Mouse (Mus musculus): ENCODE data around the gene Cryzl2.

Cryzl2 gene

DNA sequence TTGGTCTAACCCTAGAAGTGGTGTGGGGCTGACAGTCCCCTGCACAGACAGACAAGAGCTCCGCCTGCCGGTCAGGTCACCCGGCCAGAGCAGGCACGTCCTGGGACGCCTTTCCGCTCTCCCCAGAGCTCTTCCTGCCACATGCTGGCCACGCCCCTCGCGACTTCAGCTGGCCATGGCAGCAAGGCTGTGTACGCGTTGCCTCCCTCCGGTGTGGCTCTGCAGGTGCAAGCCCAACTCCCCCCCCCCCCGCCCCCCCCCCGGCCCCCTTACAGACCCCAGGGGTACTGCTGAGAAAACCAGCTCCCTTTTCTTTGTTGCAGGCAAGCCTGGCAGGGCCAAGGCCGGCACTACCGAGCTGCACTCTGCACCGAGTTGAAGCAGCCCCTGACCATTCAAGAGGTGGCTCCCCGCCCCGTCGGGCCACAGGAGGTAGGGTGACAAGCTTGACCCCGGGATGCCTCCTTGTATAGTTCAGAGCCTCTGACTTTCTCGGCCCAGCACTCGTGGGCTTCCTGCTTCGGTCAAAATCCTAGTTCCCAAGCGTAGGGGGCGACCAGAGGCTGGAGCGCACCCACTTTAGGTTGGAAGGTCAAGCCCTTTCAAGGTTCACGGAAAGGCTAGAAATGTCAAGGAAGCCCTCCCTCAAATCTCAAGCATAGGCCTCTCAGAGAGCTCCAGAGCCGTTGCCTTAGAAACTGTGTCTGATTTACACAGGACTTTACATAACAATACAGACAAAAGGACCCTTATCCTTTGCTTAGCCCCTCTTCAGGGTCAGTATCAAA is at the start of gene Cryzl2:
Gene Cryzl2 (plus strand): TSS at position 157 of the 788 bp plus-strand sequence.
- peak; percentile 68 for DNase-seq (ENCODE audit: low read depth, low spot score)

DNA sequence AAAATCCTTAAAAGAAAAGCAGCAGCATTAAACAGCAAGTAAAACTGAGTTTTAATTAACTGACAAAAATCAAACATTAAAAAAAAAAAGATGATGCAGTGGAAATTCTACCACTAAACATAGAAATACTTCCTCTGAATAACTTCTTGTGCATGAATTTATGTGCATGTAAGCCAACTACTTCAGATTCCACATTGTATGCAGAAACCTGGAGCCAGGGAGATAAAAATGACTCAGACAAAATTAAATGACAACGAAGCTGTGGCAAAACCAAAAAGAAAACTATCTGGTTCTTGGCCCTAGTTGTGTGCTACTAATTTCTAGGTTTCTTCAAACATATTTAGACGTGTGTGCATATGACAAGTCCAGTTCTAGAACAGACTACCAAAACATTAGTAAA is 48.7 kb upstream of the Cryzl2 start:
- no peak for DNase-seq (ENCODE audit: low read depth, low spot score)

DNA sequence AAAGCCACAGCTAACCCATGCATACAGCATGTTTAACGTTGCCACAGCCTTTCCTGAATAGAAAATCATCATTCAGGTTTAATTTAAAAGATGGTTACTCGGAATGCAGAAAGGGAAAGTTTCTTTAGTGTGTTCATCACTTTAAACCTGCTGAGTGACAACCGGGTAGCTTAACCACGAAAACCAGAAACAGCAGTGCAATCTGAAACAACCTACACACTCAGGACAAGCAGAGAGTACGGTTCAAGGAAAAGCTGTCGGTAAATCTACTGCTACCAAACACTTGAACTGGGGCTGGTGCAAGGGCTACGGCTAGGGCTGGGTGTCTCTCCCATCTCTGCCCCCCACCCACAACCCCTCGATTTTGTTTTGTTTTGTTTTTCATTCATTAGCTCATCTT is 47.4 kb upstream of the Cryzl2 start:
- no peak for DNase-seq (ENCODE audit: low read depth, low spot score)

DNA sequence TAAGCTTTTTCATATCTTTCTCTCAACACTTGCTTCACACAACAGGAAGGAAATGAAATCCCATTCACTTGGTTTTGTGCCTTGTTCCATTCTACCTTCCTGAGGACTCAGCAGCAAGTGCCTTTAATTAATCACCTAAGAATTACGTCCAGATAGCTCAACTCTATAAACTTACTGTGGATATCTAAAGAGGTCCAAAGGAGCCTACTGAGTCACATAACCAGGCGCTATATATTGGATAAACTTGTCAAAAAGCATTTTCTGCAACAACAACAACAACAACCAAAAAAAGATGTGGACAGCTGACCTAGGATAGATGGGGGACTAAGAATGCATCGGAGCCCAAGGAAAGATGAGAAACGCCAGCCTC is 47.1 kb upstream of the Cryzl2 start:
- DNase-seq (ENCODE audit: low read depth, low spot score) = no peak

DNA sequence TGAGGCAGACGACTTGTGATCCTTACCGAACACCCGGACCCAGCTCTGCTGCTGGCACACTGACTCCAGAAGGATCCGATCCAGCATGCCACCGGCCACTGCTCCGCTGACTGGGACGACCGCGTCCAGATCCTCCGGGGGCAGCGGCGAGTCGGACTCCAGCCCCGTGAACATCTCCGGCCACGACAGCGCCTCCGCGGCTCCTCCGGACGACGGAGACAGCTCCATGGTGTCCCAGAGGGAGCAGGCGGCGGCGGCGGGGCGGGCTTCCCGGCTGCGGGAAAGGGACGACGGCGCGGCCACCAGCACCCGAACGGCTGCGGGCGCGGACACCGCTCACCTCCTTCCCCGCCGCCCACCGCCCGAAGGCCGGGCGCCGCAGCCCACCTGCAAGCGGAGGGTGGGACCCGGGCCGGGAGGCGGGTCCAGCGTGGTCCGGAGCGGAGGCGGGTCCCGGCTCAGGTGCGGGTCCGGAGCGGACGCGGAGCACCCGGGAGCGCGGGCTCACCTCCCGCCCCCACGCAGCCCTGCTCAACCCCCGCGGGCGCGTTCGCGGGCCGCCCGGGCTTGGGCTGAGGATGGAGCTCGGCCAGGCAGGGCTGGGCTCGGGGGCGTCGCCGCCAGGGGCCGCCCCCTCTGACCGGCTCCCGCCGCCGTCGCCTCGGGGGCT is 46.5 kb upstream of the Cryzl2 start:
- peak; percentile 14 for DNase-seq (ENCODE audit: low read depth, low spot score)

DNA sequence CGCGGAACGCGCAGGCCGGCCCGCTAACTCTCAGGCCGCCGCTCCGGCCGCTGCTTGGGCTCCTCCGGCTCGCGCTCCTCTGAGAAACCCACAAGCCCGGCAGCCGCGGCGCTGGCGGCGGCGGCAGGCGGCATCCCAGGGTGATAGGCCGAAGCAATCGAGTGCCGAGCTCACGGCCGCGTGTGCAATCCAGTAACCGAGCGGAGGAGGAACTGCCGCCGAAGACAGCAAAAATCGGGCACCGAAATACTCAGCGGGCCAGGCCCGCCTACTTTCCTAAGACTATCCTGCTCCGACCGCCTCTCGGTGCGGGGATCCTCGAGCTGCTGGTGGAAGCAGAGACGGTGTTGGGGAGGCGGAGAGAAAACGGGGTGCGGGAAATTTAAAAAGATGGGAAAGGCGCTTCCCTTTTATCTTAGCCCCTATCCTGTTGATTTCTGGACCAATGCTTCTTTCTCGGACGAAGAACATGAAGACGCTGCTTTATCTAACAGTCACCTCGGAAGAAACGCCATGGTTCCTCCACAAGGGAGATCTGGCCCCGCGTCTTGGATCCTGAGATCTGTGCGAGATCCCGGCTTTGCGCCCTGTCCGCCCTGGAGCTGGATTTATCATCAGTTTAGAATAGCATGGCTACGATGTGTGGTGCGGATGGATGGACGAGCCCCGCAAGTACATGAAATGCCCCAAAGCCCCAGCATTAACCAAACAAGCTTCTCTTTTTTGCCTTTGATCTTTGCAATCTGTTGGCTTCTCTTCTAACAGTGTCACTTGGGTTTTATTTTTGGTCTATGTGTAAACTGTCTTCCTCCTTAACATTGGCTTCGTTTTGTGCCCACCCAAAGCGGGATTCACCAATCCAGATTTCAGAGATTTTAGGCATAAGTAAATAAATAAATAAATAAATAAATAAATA is 45.7 kb upstream of the Cryzl2 start, which contains the start of gene Rasal2:
Gene Rasal2 (minus strand): TSS at position 142 of the 916 bp plus-strand sequence.
- DNase-seq (ENCODE audit: low read depth, low spot score) = peak; percentile 98

DNA sequence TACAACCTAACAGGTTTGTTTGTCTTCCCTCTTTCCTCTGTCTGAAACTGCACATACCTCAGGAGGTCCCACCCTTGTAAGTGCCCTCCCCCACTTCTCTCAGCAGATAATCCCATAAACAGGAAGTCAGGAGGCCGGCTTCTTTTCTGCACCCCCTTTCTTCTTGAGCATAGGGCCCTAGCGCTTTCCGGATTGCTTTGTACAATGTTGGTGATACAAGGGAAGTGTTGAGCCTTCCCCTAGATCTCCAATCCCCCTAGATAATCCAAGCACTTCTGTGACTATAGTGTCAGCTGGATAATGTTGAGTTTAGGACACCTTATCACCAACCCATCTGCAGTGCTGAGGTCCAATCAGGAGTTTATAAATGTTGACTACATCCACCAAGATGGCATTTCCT is 42.6 kb upstream of the Cryzl2 start:
- no peak for DNase-seq (ENCODE audit: low read depth, low spot score)

DNA sequence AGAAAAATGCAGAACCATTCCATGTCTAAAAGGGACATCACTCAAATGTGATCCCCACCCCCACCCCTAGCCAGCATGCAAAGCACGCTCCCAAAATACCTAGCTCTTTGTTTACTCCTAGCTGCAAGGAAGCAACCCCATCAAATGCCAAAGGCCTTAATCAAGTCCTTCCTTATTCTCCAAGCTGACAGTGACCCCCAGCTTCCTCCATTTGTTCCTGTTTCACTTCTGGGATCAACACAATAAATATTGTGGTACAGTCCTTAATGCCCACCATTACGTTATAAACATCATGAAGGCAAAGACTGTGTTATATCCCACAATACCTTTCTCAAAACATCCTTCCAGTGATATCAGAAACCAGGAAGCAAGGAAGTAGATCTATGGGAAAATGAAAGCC is 41.7 kb upstream of the Cryzl2 start:
- no peak for DNase-seq (ENCODE audit: low read depth, low spot score)

DNA sequence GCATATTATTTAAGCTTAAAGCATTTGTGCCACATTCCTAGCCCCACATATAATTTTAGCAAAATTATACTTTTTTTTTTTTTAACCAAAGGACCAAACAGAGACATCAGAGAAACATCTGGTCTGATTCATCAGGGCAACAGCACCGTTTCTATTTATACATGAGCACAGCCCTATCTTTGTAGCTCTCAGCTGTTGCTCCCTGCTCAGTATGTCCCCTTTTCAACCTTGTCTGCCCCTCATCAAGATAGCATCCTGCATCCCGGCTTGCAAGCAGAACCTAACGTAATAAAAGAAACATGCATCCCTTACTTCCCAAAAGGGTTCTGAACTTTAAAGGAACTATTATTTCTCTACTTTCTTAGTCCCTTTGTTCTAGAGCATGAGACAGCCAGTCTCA is 41.0 kb upstream of the Cryzl2 start:
- DNase-seq (ENCODE audit: low read depth, low spot score) = no peak

DNA sequence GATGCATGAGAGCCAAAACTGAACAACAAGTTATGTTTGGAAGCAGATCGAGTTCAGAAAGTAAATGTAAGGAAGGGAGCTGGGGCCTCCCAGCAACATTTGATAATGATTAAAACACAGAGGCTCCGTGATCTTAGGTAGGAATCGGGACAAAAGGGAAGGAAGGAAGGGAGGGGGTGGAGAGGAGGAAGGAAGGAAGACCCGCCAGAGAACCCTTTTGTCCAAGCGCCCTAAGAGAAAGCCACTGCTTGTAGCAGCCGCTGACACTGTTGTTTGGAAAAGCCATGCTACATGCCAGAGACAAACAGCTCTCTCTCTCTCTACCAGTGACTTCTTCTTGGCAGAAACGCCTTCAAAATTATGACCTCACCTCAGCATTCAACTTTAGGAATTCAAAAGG is 40.5 kb upstream of the Cryzl2 start:
- DNase-seq (ENCODE audit: low read depth, low spot score) = no peak

DNA sequence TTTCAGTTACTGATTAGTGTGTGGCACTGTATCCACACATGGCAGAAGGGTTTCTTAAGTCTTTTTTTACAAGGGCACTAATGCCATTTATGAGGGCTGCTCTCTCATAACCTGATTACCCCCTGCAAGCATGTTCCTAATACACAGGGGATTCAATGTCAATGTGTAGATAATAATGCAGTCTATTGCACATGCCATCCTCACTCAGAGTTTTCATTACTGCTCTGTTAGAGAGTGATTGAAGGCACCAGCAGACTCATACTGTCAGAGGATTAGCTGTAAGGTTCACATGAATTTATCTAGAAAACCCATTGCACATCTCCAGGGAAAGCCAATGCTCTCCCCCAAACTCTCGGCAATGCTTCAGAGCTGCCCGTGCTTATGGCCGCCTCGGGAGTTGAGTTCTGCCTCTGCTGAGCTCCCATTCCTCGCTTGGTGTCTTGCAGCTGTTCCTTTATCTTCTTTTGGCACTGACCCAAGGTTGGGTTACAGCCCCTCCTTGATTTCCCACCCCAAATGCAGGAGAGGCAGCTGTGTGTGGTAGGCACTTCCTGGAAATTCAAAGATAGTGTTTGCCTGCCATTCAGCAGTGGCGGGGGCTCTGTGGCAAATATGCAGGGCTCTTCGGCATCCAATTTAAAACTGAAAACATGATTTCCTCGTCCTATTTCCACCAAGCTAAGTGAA is 32.5 kb upstream of the Cryzl2 start:
- DNase-seq (ENCODE audit: low read depth, low spot score) = no peak

DNA sequence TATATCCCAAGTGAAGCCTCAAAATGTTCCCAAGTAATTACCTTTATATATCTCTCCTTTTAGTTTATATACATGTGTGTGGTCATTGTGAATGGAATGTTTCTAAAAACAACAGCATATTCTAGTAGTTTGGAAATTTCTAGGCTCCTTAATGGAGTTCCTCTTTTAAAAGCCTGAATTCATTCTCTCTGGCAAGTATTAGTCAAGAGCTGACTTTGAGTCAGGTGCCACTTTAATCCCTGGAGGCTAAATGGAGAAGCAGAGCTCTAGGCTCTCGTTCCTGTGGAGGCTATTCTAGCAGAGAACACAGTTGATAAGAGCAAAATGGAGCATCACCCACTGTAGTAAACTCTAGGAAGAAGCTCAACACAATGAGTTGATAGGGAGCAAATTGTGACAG is 31.4 kb upstream of the Cryzl2 start:
- no peak for DNase-seq (ENCODE audit: low read depth, low spot score)

DNA sequence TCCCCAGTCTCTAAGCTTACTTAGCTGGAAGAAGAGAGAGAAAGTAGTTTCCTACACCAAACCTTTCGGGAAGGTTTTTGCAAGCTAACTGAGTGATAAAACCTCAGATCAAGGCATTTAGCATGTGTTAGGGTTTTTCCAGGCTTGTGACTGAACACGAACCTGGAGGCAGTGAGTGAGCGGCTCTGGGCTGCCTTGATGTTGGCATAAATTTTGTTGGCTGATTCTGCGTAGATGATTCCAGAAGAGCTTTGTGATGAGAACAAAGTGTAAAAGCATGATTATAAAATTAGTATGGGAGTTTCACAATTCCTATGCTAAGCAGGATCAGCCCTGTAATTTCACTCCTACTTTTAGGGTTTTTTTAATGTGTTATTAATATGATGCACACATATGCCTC is 30.8 kb upstream of the Cryzl2 start:
- no peak for DNase-seq (ENCODE audit: low read depth, low spot score)

DNA sequence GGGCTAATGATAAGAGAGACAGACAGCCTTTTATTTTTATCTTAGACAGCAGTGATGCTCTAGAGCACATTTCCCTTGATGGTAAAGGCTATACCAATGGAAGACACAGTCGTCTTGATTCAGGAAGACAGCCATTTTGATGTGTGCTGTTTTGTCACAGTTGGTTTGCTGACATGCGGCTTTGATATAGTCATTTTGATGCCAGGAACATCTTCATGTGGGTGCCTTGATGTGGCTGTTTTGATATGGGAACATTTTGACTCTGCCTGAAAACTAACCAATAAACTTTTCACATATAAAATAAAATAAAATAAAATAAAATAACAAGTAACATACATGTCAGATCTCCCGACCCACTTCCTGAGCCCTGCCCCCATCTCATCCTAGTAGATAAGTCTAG is 30.0 kb upstream of the Cryzl2 start:
- DNase-seq (ENCODE audit: low read depth, low spot score) = no peak

DNA sequence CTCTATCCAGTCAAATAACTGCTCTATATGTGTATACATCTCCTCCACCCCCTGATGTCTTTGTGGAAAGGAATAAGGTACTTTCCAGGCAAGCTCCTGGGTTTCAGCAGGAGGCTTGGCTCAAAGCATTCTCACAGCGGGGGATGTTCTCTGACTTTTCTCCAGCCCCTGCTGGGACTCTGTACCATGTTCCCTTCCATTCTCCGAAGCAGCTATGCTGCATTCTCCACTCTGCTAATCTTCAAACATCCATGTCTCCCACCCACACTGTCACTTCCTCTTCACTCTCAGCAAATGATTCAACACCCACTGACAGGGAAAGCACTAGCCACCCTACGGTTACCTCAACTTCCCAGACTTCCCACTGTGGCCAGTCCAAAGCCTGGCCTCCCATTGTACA is 25.1 kb upstream of the Cryzl2 start:
- DNase-seq (ENCODE audit: low read depth, low spot score) = no peak

DNA sequence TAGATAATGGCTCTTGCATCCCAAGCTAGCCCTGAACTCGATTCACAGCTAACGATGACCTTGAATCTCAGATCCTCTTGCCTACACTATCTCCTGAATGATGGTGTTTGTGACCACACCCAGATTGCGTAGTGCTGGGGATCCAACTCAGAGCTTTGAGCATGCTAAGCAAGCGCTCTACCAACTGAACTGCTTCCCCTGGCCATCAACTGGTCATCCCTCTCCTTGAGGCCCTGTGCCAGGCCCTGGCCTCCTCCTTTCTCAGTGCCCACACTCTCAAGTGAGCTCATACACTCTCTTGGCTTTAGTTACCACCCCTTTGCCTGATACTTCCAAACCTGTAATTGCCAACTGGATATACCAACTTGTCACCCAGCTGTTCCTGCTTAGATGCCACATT is 24.0 kb upstream of the Cryzl2 start:
- DNase-seq (ENCODE audit: low read depth, low spot score) = no peak

DNA sequence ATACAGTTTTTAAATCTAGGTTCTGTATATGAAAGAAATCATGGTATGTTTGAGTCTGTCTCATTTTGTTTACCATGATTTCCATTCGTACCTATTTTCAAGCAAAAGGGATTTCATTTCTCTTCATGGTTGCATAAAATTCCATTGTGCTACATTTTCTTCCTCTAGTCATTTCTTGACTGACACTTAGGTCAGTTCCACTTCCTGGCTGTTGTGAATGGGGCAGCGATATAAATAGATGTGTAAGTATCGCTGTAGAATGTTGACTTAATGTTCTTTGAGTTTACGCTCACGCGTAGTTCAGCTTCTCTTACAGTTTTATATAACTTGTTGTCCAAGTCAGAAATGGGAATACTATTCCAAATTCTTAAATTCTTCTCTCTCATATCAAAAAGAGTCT is 22.5 kb upstream of the Cryzl2 start:
- no peak for DNase-seq (ENCODE audit: low read depth, low spot score)

DNA sequence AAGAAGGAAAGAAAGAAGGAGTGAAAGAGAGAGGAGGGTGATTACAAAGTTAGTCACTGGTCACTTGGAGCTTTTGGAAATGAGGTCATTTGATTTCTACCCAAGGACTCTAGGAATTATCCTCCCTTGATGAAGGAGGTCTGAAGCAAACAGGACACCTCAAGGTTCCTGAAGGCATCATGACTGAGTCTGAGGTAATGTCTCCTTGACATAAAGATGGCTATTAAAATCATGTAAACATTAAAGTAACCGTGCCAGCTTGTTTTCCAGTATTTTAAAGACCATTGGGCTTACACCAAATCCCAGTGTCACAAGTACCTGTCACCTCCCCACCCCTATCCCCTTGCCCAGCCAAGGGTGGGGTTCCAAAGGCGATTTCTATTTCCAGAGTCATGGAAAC is 20.1 kb upstream of the Cryzl2 start:
- DNase-seq (ENCODE audit: low read depth, low spot score) = no peak

DNA sequence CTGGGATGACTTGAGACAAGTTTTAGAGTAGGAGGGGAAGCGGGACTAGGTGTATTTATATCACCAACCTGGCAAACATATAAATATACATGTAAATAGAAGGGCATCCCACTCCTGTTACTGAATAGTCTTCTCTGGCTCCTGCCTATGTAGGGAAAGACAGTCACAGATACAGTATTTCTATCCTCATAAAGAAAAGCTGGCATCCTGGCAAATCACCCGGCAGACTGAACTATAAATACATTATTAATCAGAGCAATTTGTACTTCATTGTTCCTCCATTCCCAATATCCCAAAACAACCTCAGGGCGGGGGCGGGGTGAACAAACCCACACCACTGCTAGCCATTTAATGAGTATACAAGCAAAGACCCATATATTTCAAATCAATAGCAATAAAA is 19.3 kb upstream of the Cryzl2 start:
- no peak for DNase-seq (ENCODE audit: low read depth, low spot score)

DNA sequence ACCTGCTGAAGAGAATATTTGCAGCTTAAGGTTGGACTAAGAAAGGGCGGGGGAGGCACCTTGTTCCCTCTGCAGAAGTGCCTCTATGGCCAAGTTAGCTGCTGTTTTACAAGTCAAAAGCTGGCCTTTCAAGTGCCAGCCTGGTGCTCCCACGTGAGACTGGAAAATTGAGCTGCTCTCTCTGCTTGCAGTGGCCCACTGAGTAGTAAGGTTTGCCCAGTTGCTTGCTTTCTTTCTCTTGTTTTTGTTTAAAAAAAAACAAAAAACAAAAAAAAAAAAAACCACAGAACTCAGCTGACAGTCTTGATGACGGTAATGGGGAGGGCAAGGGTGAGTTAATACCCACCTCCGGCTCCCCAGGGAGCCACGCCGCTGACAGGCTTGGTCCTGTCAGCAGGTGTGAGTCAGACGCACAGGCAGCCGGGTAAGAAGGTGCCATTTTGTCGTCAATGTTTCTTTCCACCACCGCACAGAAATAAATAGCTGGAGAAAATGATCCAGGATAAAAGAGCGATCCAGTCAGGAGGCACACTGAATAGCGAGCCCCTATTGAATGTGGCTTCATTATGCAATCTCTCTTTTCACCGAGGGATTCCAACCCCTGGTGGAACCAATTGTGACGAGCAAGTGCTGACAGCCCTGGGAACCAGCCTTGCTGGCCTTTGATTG is 18.3 kb upstream of the Cryzl2 start:
- DNase-seq (ENCODE audit: low read depth, low spot score) = no peak

DNA sequence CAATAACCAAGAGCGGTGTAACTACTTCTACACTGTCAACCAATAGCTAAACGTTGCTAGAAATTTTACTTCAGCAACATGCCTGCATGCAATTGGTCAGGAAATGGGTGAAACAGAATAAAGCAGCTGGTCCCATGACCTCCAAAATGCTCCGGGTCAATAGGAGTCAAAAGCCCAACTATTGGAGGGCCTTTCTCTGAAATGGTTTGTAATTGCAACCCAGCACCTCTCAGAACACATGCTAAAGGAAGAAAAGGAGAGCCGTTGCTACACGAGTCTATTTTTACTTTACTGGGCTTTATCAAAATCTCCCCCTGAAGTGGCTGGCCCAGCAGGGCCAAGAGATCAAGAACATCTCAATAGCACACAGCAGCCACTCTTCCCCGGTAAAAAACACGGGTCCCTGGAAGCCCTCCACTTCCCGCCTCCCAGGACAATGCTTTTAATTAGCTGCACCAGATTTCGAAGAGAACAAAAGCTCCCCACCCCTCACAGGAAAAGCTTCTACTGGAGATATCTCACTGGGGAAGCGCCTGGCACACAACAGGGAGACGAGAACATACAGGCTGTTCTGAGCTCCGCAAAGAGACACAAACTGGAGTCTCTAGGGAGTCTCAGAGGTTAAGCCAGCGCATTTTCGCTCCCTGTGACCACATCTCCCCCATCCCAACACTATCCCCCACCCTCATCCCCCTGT is 15.2 kb upstream of the Cryzl2 start:
- DNase-seq (ENCODE audit: low read depth, low spot score) = no peak

All from forelimb bud, embryonic 11.5 days (tissue).